Mouse (Mus musculus) adrenal gland, adult (tissue): ENCODE measurements around the gene Tdrd7.
A peak's percentile ranks its signal among the peaks of the same experiment; 100 is the strongest.

Source experiments
- DNase-seq, 2 experiments: peaks; one replicate each; pipeline ENCODE4 v3.0.0; 2022 to 2023; ENCODE audit warnings: low spot score in 1 of 2; ENCODE audit not compliant: inconsistent age in 2 of 2

Tdrd7 gene

GRCm38 (mm10) chr4:45971806-45972447 is 6.8 kb downstream of the Tdrd7 start:
- DNase-seq: peak; percentile 100

GRCm38 (mm10) chr4:45972448-45972854 is 7.3 kb downstream of the Tdrd7 start:
- DNase-seq: no peak

- DNase-seq: no peak
These were observed 7.8 kb downstream of the Tdrd7 start for GRCm38 (mm10) chr4:45972951-45973350.

GRCm38 (mm10) chr4:45976931-45977667 is 12.0 kb downstream of the Tdrd7 start:
- no peak for DNase-seq

GRCm38 (mm10) chr4:45979916-45980315 is 14.8 kb downstream of the Tdrd7 start:
- DNase-seq: no peak

GRCm38 (mm10) chr4:45981054-45981453 is 15.9 kb downstream of the Tdrd7 start:
- no peak for DNase-seq

- no peak for DNase-seq
These were observed 25.4 kb downstream of the Tdrd7 start for GRCm38 (mm10) chr4:45990427-45991135.

- no peak for DNase-seq
These were observed 33.4 kb downstream of the Tdrd7 start for GRCm38 (mm10) chr4:45998536-45998935.

GRCm38 (mm10) chr4:46008142-46008793 is 43.1 kb downstream of the Tdrd7 start:
- no peak for DNase-seq

- DNase-seq: no peak
These were observed 46.6 kb downstream of the Tdrd7 start for GRCm38 (mm10) chr4:46011698-46012097.

GRCm38 (mm10) chr4:46015605-46016004 is 50.5 kb downstream of the Tdrd7 start:
- DNase-seq: no peak

GRCm38 (mm10) chr4:46023021-46023481 is 57.9 kb downstream of the Tdrd7 start:
- no peak for DNase-seq

- DNase-seq: peak; percentile 25 to 62
These were observed 60.8 kb downstream of the Tdrd7 start for GRCm38 (mm10) chr4:46025893-46026292.

GRCm38 (mm10) chr4:46028224-46028623 is 63.1 kb downstream of the Tdrd7 start:
- DNase-seq: no peak

- no peak for DNase-seq
These were observed 63.6 kb downstream of the Tdrd7 start for GRCm38 (mm10) chr4:46028781-46029180.

- peak in 1 of 2 experiments; percentile 22 for DNase-seq
These were observed 64.4 kb downstream of the Tdrd7 start for GRCm38 (mm10) chr4:46029552-46029951.

- no peak for DNase-seq
These were observed 67.3 kb downstream of the Tdrd7 start for GRCm38 (mm10) chr4:46032448-46032847.

GRCm38 (mm10) chr4:46033197-46033596 is 68.1 kb downstream of the Tdrd7 start:
- DNase-seq: no peak

- DNase-seq: no peak
These were observed 73.4 kb downstream of the Tdrd7 start for GRCm38 (mm10) chr4:46038591-46038891.

GRCm38 (mm10) chr4:46038892-46039751 is 74.0 kb downstream of the Tdrd7 start, which contains the start of gene Tmod1:
Gene Tmod1 (plus strand): TSS chr4:46038935.
- peak; percentile 78 to 90 for DNase-seq
